Mouse (Mus musculus) embryo, embryonic 11 days (tissue): Measurements from ENCODE around the gene Atn1.

Experiments used
- DNase-seq: peaks from one replicate; pipeline ENCODE4 v3.0.0-alpha.2; 2015

The Atn1 gene

GRCm38 (mm10) chr6:124708289-124708889, 47.9 kb downstream of the Atn1 start:
- DNase-seq = no peak

DNA sequence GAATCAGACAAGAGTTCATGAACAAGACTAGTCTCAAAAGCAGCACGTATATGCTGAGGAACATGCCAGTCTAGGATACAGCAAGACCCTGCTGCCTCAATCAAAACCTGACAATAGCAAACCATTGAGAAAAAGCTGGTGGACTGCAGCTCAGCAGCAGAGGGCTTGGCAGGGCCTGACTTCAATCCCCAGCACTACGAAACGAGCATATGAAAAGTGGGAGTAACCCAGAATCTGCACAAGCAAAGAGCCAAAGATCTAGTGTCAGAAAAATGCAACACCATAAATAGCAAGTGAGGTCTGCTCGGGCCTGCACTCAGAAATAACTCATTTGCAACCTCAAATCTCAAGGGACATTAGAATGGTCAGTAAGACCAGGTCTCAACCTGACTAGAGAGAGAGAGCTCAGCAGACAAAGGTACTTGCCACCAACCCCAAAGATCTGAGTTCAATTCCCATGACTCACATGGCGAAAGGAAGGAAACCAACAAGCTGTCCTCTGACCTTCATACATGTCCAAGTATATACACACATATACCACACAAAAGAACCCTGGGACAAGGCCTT, 50.2 kb downstream of the Atn1 start:
- DNase-seq = no peak

- DNase-seq = no peak
These were observed 51.9 kb downstream of the Atn1 start for GRCm38 (mm10) chr6:124704417-124704816.

DNA sequence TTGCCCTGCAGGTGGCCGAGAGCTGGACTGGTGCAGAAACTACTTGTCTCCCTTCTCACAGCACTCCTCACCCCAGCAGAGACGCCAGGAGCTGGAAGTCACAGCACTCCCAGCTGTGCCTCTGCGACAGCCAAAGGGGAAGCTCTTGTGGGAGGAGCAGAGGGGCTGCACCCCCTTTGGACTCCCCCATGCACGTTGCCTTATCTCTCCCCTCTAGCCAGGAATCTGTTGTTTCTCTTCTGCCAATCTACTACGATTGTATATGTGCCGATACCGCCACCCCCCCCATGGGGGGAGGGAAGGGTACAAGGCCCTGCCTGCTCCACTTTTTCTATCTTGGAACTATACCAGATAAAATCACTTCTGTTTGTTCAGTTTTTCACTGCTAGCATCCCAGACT, 52.5 kb downstream of the Atn1 start:
- no peak for DNase-seq

- DNase-seq = peak; percentile 73
These were observed 53.6 kb downstream of the Atn1 start for GRCm38 (mm10) chr6:124702784-124703103.

- no peak for DNase-seq
These were observed 54.1 kb downstream of the Atn1 start for GRCm38 (mm10) chr6:124702102-124702783.

- DNase-seq = no peak
These were observed 55.0 kb downstream of the Atn1 start for GRCm38 (mm10) chr6:124701338-124701737.

- no peak for DNase-seq
These were observed 56.2 kb downstream of the Atn1 start for GRCm38 (mm10) chr6:124699962-124700610.

DNA sequence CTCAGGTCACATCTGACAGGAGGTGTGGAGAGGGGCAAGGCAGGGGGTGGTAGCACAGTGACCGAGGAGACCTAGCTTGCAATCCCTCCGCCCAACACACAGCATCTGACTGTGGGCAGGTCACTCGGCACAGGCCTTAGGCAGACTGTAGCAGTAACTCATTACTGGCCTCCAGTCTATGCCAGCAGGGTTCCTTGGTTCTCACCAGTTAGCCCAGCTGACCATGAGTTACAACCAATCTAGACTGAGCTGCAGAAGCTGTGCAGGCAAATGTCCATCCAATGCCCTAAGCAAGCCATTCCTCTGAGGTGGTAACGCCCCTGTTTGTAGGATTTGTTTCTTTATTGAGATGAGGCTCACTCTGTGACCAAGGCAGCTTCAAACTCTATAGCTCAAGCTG, 57.0 kb downstream of the Atn1 start:
- no peak for DNase-seq

- no peak for DNase-seq
These were observed 57.6 kb downstream of the Atn1 start for GRCm38 (mm10) chr6:124698751-124699150.

- no peak for DNase-seq
These were observed 59.7 kb downstream of the Atn1 start for GRCm38 (mm10) chr6:124696441-124697150.

DNA sequence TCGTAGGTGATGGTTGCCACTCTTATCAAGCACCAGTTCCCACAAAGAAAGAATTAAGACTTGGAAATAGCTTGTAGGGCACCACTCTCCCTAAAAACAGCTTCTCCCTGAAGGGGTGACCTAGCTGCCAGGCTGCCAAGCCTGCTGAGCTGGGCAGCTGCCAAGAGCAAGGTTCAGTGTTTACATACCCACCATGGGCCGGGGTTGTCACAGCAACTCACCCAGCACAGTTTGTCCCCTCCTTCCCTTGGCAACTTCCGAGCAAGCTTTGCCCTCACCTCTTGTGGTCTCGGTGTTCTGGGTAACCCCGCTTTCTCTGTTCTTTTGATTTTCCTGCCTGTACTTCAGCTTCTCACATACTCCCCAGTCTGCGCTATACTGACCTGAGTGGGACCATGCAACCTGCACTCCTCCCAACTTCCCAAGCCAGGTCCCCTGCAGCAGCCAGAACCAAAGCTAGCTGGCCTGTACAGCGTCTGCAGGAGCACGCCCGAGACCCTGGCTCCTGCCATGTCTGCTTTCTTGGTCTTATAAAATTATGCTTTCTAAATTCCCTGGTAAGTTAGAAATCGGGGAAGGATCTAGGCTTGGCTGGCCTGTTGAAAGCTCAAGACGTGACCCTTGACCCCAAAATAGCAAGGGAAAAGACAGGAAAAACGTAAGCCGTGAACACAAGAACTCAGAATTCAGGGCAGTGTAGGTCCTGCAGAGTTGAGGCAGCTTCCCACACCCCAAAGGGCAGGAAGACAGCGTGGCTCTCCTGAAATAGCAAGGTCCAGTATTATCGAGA, 62.0 kb downstream of the Atn1 start:
- no peak for DNase-seq

- DNase-seq = no peak
These were observed 62.9 kb downstream of the Atn1 start for GRCm38 (mm10) chr6:124693243-124693981.
